Mouse (Mus musculus) spleen, postnatal 4 days (tissue): ENCODE measurements around the gene Zfp954.
A peak's percentile ranks its signal among the peaks of the same experiment; 100 is the strongest.

Experiments
- DNase-seq, 2 experiments: peaks; one replicate each; pipeline ENCODE4 v3.0.0; 2022; ENCODE audit warnings: low spot score in 2 of 2

Zfp954 gene

GRCm38 (mm10) chr7:7120921-7121601, at the start of gene Zfp954:
TSS of gene Zfp954 (minus strand) at chr7:7121488.
- peak; percentile 73 to 83 for DNase-seq

DNA sequence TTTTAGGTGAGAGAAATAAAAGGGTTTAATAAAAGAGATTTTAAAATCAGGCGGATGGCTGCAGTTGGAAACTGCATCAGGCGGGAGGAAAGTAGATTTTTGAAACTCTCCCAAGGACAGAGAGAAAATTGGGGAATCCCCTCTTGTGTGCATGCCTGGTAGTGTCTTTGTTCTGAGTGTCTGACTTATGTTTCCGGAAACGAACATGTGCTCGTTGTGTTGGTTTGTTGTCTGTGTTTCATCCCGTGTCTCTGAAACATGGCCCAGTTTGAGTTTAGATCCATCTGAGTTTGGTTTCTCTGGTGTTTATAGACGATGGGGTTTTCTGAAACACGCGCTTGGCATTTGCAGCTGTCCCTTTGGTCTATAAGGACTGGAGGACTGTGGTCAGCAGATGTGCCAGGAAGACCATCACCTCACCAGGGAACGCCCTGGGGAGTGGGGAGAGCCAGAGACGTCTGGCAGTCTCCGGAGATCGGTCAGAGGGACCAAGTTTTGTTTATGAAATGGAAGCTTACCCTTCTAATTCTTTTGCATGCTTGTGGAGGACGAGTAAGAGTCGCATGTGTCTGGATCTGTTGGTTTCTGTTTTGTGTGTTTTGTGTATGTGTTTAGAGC, 24.8 kb upstream of the Zfp954 start:
- DNase-seq = no peak

- no peak for DNase-seq
Observed at GRCm38 (mm10) chr7:7144215-7144614, 22.9 kb upstream of the Zfp954 start.

- no peak for DNase-seq
Observed at GRCm38 (mm10) chr7:7136379-7136866, 15.1 kb upstream of the Zfp954 start, which contains the start of gene Zfp773. TSS of gene Zfp773 (minus strand) at chr7:7136755.

DNA sequence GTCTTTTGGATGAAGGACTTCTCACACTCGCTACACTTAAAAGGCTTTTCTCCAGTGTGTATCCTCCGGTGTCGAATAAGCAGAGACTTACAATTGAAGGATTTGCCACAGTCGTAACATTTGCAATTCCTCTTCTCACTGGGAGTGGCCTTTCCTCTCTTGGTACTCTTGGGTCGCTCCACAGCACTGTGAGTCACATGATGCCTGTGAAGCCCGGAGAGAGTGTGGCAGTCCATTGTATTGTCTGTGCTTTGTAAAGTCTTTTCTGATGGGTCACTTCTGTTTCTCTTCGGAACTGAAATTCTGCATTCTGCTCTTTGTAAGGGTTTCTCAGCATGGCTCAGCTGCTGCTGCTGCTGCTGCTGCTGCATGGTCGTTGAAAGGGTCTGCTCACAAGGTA, 11.5 kb upstream of the Zfp954 start:
- DNase-seq = no peak

DNA sequence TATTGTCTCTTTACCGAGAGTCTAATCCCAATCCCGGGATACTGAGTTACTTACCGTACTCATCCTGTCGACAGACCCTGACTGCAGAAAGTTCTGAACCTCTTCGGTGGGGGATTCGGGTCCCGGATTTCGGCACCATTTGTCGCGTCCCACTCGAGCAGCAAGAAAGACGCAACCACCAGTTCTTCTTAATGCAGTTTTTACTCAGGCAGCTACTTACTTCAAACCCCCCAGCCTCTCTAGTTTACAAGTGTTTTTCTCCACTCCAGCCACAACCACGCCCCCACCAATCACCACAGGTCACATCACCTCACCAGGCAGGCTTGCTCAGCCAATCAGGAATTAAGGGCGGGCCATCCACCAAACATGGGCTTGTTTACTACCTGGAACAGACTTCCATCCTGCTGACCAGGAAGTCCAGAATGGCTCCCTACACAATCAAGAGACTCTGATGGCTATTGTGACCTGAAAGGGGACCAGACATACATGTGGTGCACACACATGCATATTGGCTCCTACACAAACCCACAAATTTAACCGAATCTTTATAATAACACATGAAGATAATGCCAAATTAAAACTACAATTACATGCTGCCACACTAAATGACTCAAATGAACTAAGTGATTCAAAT, 9.3 kb upstream of the Zfp954 start:
- peak in 1 of 2 experiments; percentile 49 for DNase-seq

DNA sequence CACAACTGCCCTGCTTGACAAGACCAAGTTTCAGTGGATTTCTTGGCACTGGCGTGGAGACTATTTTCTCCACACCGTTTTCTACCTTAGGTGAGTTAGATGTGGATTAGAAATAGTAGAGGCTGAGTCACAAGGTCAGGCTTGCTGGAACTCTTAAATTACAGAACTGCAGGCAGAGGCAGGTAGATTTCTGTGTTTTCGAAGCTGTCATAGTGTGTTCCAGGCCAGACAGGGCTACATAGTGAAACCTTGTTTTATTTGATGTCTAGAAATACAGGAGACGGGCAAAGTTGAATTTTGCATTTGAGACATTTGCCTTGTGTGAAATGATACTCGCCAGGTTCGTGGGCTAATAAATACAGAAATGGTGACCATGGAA, 303 bp upstream of the Zfp954 start:
- DNase-seq = no peak

- peak in 1 of 2 experiments; percentile 21 for DNase-seq
Observed at GRCm38 (mm10) chr7:7118441-7118840, 2.8 kb downstream of the Zfp954 start.

- no peak for DNase-seq
Observed at GRCm38 (mm10) chr7:7108501-7108900, 12.8 kb downstream of the Zfp954 start.
